Mouse (Mus musculus) cerebellum, adult 2 months (tissue): ENCODE data around the gene Hist1h2bb. TPM values are rescaled to one million over a fixed set of nuclear protein-coding genes. Genes with fewer than 3 reads are reported as not detected.
"Not testable (repeated sequence)": the region's sequence is repeated elsewhere in the genome, so short reads cannot be mapped to it uniquely, and the experiment has no call there.

Experiments used
- DNase-seq, 2 experiments: peaks; one replicate each; pipeline ENCODE4 v3.0.0; 2021
- H3K27ac ChIP-seq: fragments of 200-500 bp; 2 replicates; pipeline ENCODE4 v1.5.1; 2012; ENCODE audit warnings: low read length, control low read depth, inconsistent platforms; ENCODE audit not compliant: insufficient read depth
- H3K27me3 ChIP-seq: fragments of 200-500 bp; 2 replicates; pipeline ENCODE4 v1.6.1; 2012; ENCODE audit warnings: inconsistent platforms, mild to moderate bottlenecking, low read length, moderate library complexity; ENCODE audit not compliant: control insufficient read depth, insufficient read depth
- H3K4me1 ChIP-seq: fragments of 200-500 bp; 2 replicates; pipeline ENCODE4 v1.6.1; 2011; ENCODE audit warnings: low read length; ENCODE audit not compliant: control insufficient read depth, insufficient read depth
- H3K4me3 ChIP-seq: fragments of 200-500 bp; replicated peaks from 2 replicates; pipeline ENCODE3; 2011; ENCODE audit warnings: mild to moderate bottlenecking, low read depth, low read length, control low read depth; ENCODE audit not compliant: insufficient read depth
- CTCF ChIP-seq: fragments of 200-500 bp; IDR thresholded peaks from 2 replicates; pipeline ENCODE4 v1.5.1; 2011; ENCODE audit warnings: low read depth, mild to moderate bottlenecking, control low read depth, low read length, moderate library complexity, borderline replicate concordance; ENCODE audit not compliant: insufficient read depth
- POLR2A ChIP-seq: fragments of 200-500 bp; IDR thresholded peaks from 2 replicates; pipeline ENCODE4 v1.6.1; 2011; ENCODE audit warnings: low read length, control low read depth, borderline replicate concordance; ENCODE audit not compliant: insufficient read depth
- WGBS: fragments of 180-500 bp; shearing (Covaris S2); methylation state at CpG from one replicate; pipeline ENCODE4 v1.1.7; 2018; 5-methylcytosine and 5-hydroxymethylcytosine counted together
- polyA plus RNA-seq: library from polyadenylated mRNA; depleted of rRNA; stranded (reverse); fragments of >200 nt; gene quantifications from 2 replicates; pipeline ENCODE4 v1.2.3, GENCODE M21; 2012

The Hist1h2bb gene
- polyA plus RNA-seq, 1 experiment: 0.56 TPM

DNA sequence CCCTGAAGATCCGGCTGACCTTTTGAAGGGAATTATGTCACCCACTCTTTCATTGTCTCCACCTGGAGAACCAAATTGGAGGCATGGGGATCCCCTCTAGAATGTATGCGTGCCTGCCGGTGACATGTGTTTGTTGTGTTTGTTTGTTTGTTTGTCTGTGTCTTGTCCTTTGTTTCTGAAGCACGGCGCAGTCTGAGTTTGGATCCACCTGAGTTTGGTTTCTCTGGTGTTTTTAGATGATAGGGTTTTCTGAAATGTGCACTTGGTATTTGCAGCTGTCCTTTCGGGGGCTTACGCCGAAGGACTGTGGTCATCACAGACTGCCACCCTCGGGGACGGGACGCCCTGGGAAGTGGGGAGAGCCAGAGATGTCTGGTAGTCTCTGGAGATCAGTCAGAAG lies 29.4 kb upstream of the Hist1h2bb start:
- DNase-seq: no peak
- no peak overlapping the region for H3K4me3 ChIP-seq
- TF ChIP-seq POLR2A (no peak), CTCF (no peak)
- 59% methylated on average over 11 of the region's 11 CpGs for WGBS
- no peaks in the 10 kb centered on the region for H3K4me1 ChIP-seq
- H3K27ac ChIP-seq: no peak overlapping the region
- no peaks in the 10 kb centered on the region for H3K27me3 ChIP-seq

DNA sequence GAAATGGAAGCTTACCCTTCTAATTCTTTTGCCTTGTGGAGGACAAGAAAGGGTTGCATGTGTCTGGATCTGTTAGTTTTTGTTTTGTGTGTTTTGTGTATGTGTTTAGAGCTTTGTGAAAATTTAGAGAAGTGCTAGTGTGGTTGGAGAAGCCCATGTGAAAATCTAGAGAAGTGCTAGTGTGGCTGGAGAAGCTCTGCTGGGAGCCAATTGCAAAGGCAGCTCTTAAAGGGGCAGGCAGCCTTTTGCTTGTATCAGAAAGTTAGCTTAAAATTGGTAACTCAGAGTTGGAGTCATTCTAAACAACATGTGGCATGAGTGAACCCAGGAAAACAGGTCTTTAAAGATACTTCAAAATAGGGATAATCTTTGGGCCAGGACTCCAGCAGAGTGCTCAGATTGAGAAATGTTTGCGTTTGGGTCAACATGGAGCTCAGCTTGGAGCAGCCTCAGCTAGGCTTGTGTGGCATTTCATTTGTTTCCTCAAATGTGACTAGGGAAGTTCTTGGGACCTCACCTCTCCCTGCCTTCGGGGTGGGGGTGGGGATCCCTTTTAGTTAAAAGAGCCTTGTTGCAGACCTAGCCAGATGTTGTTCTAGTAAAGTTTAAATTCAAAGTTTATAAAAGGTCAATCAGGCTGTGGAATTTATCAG lies 28.8 kb upstream of the Hist1h2bb start:
- not testable (repeated sequence) for H3K4me3 ChIP-seq, H3K4me1 ChIP-seq, DNase-seq, H3K27ac ChIP-seq, H3K27me3 ChIP-seq
- 23% methylated on average over 2 of the region's 2 CpGs for WGBS

DNA sequence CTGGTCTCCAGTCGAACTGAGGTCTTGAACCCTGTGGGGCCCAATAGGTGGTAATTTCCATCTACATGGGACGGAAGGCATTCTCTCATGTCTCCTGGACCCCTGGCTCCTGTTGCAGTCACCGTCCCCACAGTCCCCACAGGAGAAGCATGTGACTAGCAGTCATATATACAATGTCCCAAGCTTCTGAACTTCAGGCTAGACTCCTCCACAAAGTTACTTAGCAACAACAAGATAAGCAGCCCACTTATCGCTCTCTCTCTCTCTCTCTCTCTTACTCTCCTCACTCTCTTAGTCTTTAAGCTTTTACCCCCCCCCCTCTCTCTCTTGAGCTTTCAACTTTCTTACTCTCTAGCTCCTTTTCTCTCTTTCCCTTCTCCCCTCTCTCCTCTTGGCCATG lies 22.3 kb upstream of the Hist1h2bb start:
- no peak for DNase-seq
- H3K4me3 ChIP-seq: no peak overlapping the region
- no peak for TF ChIP-seq POLR2A
- TF ChIP-seq CTCF: no peak
- H3K27ac ChIP-seq: no peak overlapping the region
- H3K27me3 ChIP-seq: no peaks in the 10 kb centered on the region
- no peaks in the 10 kb centered on the region for H3K4me1 ChIP-seq
- 83% methylated on average over 4 of the region's 4 CpGs for WGBS

DNA sequence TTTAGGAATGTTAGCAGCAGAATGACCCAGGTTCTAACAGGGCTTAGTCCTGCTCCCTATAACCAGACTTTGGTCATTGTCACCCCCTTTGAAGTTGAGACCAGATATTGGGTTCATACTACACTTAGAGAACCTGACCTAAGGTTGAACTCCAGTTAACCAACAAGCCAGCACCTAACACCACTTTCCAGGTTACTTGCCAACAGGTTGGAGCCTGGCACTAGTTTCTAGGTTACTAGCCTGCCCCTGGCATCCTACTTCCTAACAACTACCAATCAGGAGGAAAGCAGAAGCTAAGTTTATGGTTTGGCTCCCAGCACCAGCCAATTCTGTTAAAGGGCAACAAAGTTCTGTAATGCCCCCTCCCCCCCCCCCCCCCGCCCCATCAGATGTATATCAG lies 21.3 kb upstream of the Hist1h2bb start:
- Histone ChIP-seq H3K27me3 (no peaks in the 10 kb centered on the region), H3K27ac (no peak overlapping the region), H3K4me1 (no peaks in the 10 kb centered on the region), H3K4me3 (no peak overlapping the region)
- DNase-seq: no peak
- WGBS: 22% methylated on average over 1 of the region's 1 CpGs
- TF ChIP-seq CTCF: no peak
- no peak for TF ChIP-seq POLR2A

GRCm38 (mm10) chr13:23728472-23729191 lies 17.9 kb upstream of the Hist1h2bb start:
- no peak overlapping the region for H3K4me3 ChIP-seq
- no peak for DNase-seq
- 48% methylated on average over 18 of the region's 18 CpGs for WGBS
- TF ChIP-seq CTCF: no peak
- no peak for TF ChIP-seq POLR2A
- no peaks in the 10 kb centered on the region for H3K27me3 ChIP-seq
- no peaks in the 10 kb centered on the region for H3K4me1 ChIP-seq
- no peak overlapping the region for H3K27ac ChIP-seq

GRCm38 (mm10) chr13:23729192-23729525 lies 17.4 kb upstream of the Hist1h2bb start:
- DNase-seq: no peak
- WGBS: 72% methylated on average over 9 of the region's 9 CpGs
- no peaks in the 10 kb centered on the region for H3K27me3 ChIP-seq
- H3K27ac ChIP-seq: no peak overlapping the region
- no peaks in the 10 kb centered on the region for H3K4me1 ChIP-seq
- no peak overlapping the region for H3K4me3 ChIP-seq
- TF ChIP-seq CTCF (no peak), POLR2A (no peak)

GRCm38 (mm10) chr13:23729706-23730105 lies 16.8 kb upstream of the Hist1h2bb start:
- no peaks in the 10 kb centered on the region for H3K4me1 ChIP-seq
- WGBS: 95% methylated on average over 5 of the region's 5 CpGs
- no peaks in the 10 kb centered on the region for H3K27me3 ChIP-seq
- TF ChIP-seq POLR2A: no peak
- TF ChIP-seq CTCF: no peak
- no peak overlapping the region for H3K4me3 ChIP-seq
- no peak overlapping the region for H3K27ac ChIP-seq
- no peak for DNase-seq

DNA sequence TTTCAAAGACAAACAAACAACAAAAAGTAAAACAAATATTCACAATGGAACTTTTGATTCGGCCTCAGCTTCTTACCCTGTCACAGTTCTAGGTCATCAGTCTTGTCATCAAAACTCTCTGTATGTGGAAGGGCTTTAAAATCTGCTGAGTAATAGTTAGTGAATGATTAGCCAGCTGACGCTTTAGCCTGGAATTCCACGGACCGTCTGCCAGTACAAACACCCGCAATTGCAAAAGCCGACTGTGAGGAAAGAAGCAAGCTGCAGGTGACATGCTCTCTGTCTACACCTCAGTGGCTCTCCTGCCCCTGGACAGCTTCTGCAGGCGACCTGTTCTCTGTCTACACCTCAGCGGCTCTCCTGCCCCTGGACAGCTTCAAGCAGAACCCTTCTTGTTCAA lies 16.1 kb upstream of the Hist1h2bb start:
- 54% methylated on average over 8 of the region's 8 CpGs for WGBS
- Histone ChIP-seq H3K4me3 (no peak overlapping the region), H3K27me3 (no peaks in the 10 kb centered on the region), H3K4me1 (no peaks in the 10 kb centered on the region), H3K27ac (no peak overlapping the region)
- no peak for TF ChIP-seq CTCF
- no peak for TF ChIP-seq POLR2A
- DNase-seq: no peak
